Mouse (Mus musculus) heart, postnatal 0 days (tissue): ENCODE data around the gene Cdh26. TPM values are rescaled to one million over a fixed set of nuclear protein-coding genes. Genes with fewer than 3 reads are reported as not detected.

Experiments used
- ATAC-seq: fragments of 200-750 bp; cut with Nextera tagmentation; 2 replicates; pipeline ENCODE4 v1.8.0; 2017; ENCODE audit warnings: low read depth, moderate number of reproducible peaks, moderate library complexity; ENCODE audit not compliant: insufficient read depth
- DNase-seq: peaks from one replicate; pipeline ENCODE4 v3.0.0-alpha.2; 2016; ENCODE audit warnings: low spot score
- H3K27ac ChIP-seq: fragments of 300-500 bp; sonication (generic); 2 replicates; pipeline ENCODE4 v1.5.1; 2014; ENCODE audit warnings: low read depth, mild to moderate bottlenecking
- H3K27me3 ChIP-seq: fragments of 300-500 bp; sonication (generic); 2 replicates; pipeline ENCODE4 v1.6.1; 2014; ENCODE audit warnings: low read length, mixed read lengths; ENCODE audit not compliant: control insufficient read depth, insufficient read depth
- H3K36me3 ChIP-seq: fragments of 300-500 bp; sonication (generic); replicated peaks from 2 replicates; pipeline ENCODE4 v1.6.1; 2014; ENCODE audit warnings: low read length, mixed read lengths; ENCODE audit not compliant: control insufficient read depth, insufficient read depth
- H3K4me1 ChIP-seq: fragments of 300-500 bp; sonication (generic); 2 replicates; pipeline ENCODE4 v1.6.1; 2014; ENCODE audit warnings: antibody characterized with exemption; ENCODE audit not compliant: control insufficient read depth, insufficient read depth
- H3K4me2 ChIP-seq: fragments of 300-500 bp; sonication (generic); 2 replicates; pipeline ENCODE4 v1.6.1; 2014; ENCODE audit warnings: low read depth, mild to moderate bottlenecking, low read length, moderate library complexity
- H3K4me3 ChIP-seq: fragments of 300-500 bp; sonication (generic); 2 replicates; pipeline ENCODE4 v1.5.1; 2014; ENCODE audit warnings: low read depth, low read length
- H3K9ac ChIP-seq: fragments of 300-500 bp; sonication (generic); replicated peaks from 2 replicates; pipeline ENCODE4 v1.6.1; 2014; ENCODE audit warnings: low read depth, low read length, mixed read lengths
- H3K9me3 ChIP-seq: fragments of 300-500 bp; sonication (generic); replicated peaks from 2 replicates; pipeline ENCODE4 v1.6.1; 2016; ENCODE audit warnings: low read length; ENCODE audit not compliant: control insufficient read depth
- CTCF ChIP-seq: IDR thresholded peaks from 2 replicates; pipeline ENCODE4 v1.5.1; 2016; ENCODE audit warnings: antibody characterized with exemption, control low read depth, low read depth
- EP300 ChIP-seq: IDR thresholded peaks from 2 replicates; pipeline ENCODE4 v1.6.1; 2016; ENCODE audit warnings: antibody characterized with exemption, low read depth
- WGBS: fragments of 180-500 bp; shearing (Covaris S2); extraction: QIAGEN DNeasy Blood & Tissue Kit; methylation state at CpG from one replicate; pipeline ENCODE4 v1.1.7; 2014; 5-methylcytosine and 5-hydroxymethylcytosine counted together
- polyA plus RNA-seq: library from polyadenylated mRNA; unstranded; fragments of >200 nt; fragmentation: Nextera tagmentation; extraction: Ambion mirVana; gene quantifications from 2 replicates; pipeline ENCODE4 v1.2.1, GENCODE M21; 2015
- total RNA-seq: library from RNA; depleted of rRNA; stranded (reverse); fragments of >200 nt; gene quantifications from 2 replicates; pipeline ENCODE4 v1.2.3, GENCODE M21; 2014; ENCODE audit warnings: low replicate concordance

Gene Cdh26
- total and polyA plus RNA-seq, 2 experiments from 2014 or later: 0.31 TPM

- Histone ChIP-seq H3K9me3 (no peaks in the 10 kb centered on the region), H3K27me3 (no peaks in the 10 kb centered on the region), H3K9ac (no peak overlapping the region), H3K4me3 (no peak overlapping the region), H3K36me3 (peaks cover 16% of the 10 kb centered on the region), H3K27ac (no peak overlapping the region), H3K4me2 (no peak overlapping the region), H3K4me1 (0 out of 2 replicates have a peak, but pooled peaks cover 5% of the 10 kb centered on the region)
- ATAC-seq: no peak
- TF ChIP-seq EP300 (no peak), CTCF (no peak)
- DNase-seq: no peak
- WGBS: 80% methylated on average over 5 of the region's 5 CpGs
Observed at GRCm38 (mm10) chr2:178427181-178427580, 3.1 kb upstream of the Cdh26 start.

- Histone ChIP-seq H3K4me2 (no peak overlapping the region), H3K4me1 (0 out of 2 replicates have a peak, but pooled peaks cover 4% of the 10 kb centered on the region), H3K9ac (no peak overlapping the region), H3K9me3 (no peaks in the 10 kb centered on the region), H3K27me3 (no peaks in the 10 kb centered on the region), H3K27ac (no peak overlapping the region), H3K4me3 (no peak overlapping the region), H3K36me3 (peaks cover 15% of the 10 kb centered on the region)
- DNase-seq (no peak), ATAC-seq (no peak)
- no peak for TF ChIP-seq CTCF
- TF ChIP-seq EP300: no peak
- 78% methylated on average over 9 of the region's 9 CpGs for WGBS
Observed at GRCm38 (mm10) chr2:178428183-178428582, 2.1 kb upstream of the Cdh26 start.

DNA sequence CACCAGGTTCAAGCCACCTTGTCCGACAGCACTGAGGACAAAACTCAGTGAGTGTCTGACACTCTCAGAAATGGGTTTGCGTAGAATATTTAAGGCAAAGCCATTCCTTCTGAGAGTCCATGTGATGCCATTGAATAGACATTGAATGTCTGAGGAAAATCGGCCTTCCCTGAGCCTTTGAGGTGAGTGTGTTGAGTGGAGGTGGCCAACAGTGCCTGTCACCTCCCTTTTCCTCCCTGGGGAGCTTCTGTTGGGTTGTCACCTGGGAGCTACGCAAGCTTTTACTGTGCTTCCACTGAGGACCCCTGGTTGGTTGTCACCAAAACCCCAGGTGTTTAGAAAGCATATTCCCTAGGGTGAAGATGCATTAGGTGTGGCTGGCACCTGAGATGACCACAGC lies 1.7 kb upstream of the Cdh26 start:
- no peak overlapping the region for H3K27ac ChIP-seq
- DNase-seq (no peak), ATAC-seq (no peak)
- no peaks in the 10 kb centered on the region for H3K4me1 ChIP-seq
- H3K4me2 ChIP-seq: no peak overlapping the region
- no peak overlapping the region for H3K9ac ChIP-seq
- TF ChIP-seq CTCF (no peak), EP300 (no peak)
- H3K36me3 ChIP-seq: peaks cover 10% of the 10 kb centered on the region
- 75% methylated on average over 4 of the region's 4 CpGs for WGBS
- H3K4me3 ChIP-seq: no peak overlapping the region
- H3K27me3 ChIP-seq: no peaks in the 10 kb centered on the region
- no peaks in the 10 kb centered on the region for H3K9me3 ChIP-seq

DNA sequence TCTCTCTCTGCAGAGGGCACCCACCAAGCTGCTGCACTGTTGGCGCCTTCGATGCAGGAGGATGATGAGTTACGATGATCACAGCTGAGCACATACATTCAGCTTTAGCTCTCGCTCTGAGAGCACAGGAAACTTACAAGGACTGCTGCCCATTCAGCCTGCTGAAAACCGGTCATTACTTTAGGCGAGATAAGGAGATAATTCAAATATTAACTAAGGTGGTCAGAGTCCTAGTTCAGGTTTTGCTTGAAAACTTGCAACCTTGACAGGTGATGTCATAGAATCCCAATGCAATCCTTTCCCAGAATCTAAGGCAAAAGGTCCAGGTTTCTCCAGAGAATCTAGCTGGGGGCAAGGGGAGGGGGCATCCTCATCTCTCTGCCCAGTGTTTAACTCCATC lies 905 bp upstream of the Cdh26 start:
- H3K4me3 ChIP-seq: no peak overlapping the region
- ATAC-seq (no peak), DNase-seq (no peak)
- H3K4me2 ChIP-seq: no peak overlapping the region
- WGBS: 79% methylated on average over 6 of the region's 6 CpGs
- H3K4me1 ChIP-seq: no peaks in the 10 kb centered on the region
- no peaks in the 10 kb centered on the region for H3K27me3 ChIP-seq
- 0 out of 2 replicates have a peak, but pooled peaks cover 3% of the 10 kb centered on the region for H3K36me3 ChIP-seq
- no peak overlapping the region for H3K9ac ChIP-seq
- no peak overlapping the region for H3K27ac ChIP-seq
- TF ChIP-seq CTCF (no peak), EP300 (no peak)
- no peaks in the 10 kb centered on the region for H3K9me3 ChIP-seq

GRCm38 (mm10) chr2:178433495-178433894 lies 3.2 kb downstream of the Cdh26 start:
- Histone ChIP-seq H3K9ac (no peak overlapping the region), H3K27ac (no peak overlapping the region), H3K27me3 (no peaks in the 10 kb centered on the region), H3K36me3 (no peaks in the 10 kb centered on the region), H3K9me3 (no peaks in the 10 kb centered on the region), H3K4me3 (no peak overlapping the region), H3K4me2 (no peak overlapping the region), H3K4me1 (no peaks in the 10 kb centered on the region)
- ATAC-seq (no peak), DNase-seq (no peak)
- no peak for TF ChIP-seq CTCF
- no peak for TF ChIP-seq EP300
- 66% methylated on average over 2 of the region's 2 CpGs for WGBS

- TF ChIP-seq EP300: no peak
- no peak for TF ChIP-seq CTCF
- H3K9me3 ChIP-seq: no peaks in the 10 kb centered on the region
- ATAC-seq: no peak
- no peaks in the 10 kb centered on the region for H3K4me1 ChIP-seq
- no peak overlapping the region for H3K4me3 ChIP-seq
- no peaks in the 10 kb centered on the region for H3K27me3 ChIP-seq
- WGBS: 60% methylated on average over 2 of the region's 2 CpGs
- no peak for DNase-seq
- no peak overlapping the region for H3K27ac ChIP-seq
- H3K9ac ChIP-seq: no peak overlapping the region
- no peak overlapping the region for H3K4me2 ChIP-seq
- no peaks in the 10 kb centered on the region for H3K36me3 ChIP-seq
Observed at GRCm38 (mm10) chr2:178433903-178434302, 3.6 kb downstream of the Cdh26 start.
